Mouse (Mus musculus): ENCODE results near the gene Tnfaip6.
"Not testable (repeated sequence)": the region's sequence is repeated elsewhere in the genome, so short reads cannot be mapped to it uniquely, and the experiment has no call there.

Tnfaip6 gene

DNA sequence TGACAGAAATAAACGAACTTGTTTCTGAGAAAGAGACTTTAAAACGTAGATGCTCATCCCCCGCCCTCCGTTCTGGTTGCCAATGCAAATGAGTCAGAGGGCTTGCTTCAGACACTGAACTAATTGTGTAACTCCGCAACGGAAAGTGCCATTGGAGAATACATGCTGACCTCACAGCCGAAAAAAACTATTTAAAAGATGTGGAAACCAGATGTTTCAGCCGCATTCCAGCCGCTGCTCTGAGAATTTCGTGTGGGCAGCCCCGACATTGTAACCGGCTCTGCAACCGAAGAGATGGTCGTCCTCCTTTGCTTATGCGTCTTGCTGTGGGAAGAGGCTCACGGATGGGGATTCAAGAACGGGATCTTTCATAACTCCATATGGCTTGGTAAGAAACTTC lies at the start of gene Tnfaip6:
Gene Tnfaip6 (plus strand): TSS at position 128 of the 400 bp plus-strand sequence.
- DNase-seq (ENCODE audit: extremely low read depth, insufficient read length, low spot score), result peak; percentile 52

DNA sequence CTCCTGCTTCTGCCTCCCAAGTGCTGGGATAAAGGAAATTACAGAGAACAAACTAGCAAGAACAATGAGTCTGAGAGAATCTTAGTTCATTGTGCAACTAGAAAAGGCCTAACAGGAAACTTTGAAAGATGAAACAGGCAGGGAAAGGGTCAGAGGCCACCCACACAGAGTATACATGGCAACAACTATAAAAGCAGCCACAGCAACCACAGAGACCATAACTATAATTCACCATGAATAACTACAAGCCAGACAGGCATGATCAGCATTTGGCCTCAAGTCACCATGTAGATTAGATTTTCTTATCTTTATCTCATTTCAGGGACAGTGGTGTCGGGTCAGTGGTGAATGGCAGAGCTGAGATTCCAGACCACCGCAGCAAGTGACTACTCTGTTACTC lies 48.2 kb upstream of the Tnfaip6 start:
- DNase-seq (ENCODE audit: extremely low read depth, insufficient read length, low spot score), result no peak

DNA sequence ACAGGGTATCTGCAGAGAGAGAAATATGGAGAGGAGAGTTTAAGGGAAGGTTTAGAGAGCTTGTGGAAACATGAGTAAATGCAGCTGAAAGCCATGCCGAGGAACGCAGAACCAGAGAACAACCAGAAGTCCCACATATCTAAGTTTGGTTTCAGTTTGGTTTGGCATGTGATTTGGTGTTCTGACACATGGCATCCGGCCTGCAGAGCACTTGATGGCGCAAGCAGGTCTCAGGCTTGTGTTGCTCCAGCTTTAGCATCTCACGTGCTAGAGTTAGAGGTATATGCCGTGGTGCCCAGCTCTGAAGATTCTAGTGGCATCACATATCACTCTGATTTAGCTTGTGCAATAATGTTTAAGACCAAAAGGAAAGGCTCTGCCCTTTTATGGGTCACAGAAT lies 46.4 kb upstream of the Tnfaip6 start:
- DNase-seq (ENCODE audit: extremely low read depth, insufficient read length, low spot score), result no peak

DNA sequence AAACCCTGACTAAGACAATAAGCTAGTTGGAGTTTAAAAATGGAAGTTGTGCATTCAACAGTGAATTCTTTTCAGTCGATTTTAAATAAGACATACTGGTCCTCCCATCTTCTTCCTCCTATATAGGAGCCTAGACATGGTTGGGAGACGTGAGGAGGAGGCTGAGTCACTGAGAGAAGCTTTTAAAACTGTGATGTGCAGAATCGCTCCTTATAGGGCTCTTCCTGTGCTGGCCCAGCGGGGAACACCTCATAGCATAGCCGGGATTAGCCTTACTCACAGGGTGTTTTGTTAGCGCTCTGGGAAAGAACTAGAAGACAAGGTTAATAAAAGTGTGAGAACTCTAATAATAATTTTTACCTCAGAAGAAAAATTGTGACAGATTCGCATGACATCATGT lies 37.8 kb upstream of the Tnfaip6 start:
- no peak for DNase-seq (ENCODE audit: extremely low read depth, insufficient read length, low spot score)

GRCm38 (mm10) chr2:52001521-52001920 lies 36.3 kb upstream of the Tnfaip6 start:
- DNase-seq (ENCODE audit: extremely low read depth, insufficient read length, low spot score), result no peak

GRCm38 (mm10) chr2:52002299-52002698 lies 35.5 kb upstream of the Tnfaip6 start:
- not testable (repeated sequence) for DNase-seq (ENCODE audit: extremely low read depth, insufficient read length, low spot score)

GRCm38 (mm10) chr2:52006380-52006779 lies 31.4 kb upstream of the Tnfaip6 start:
- DNase-seq (ENCODE audit: extremely low read depth, insufficient read length, low spot score), result peak; percentile 15

DNA sequence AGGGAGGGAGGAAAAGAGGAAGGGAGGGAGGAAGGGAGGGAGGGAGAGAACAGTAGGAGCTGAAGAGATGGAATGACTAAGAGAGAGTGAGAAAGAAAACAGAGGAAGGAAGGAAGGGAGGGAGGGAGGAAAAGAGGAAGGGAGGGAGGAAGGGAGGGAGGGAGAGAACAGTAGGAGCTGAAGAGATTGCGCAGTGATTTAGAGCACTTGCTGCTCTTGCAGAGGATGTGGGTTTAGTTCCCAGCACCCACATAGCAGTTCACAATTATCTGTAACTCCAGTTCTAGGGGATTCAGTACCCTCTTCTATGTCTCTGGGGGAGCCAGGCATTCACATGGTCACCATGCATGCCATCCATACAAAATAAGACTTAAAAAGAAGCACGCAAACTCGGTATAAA lies 26.0 kb upstream of the Tnfaip6 start:
- DNase-seq (ENCODE audit: extremely low read depth, insufficient read length, low spot score), result not testable (repeated sequence)

DNA sequence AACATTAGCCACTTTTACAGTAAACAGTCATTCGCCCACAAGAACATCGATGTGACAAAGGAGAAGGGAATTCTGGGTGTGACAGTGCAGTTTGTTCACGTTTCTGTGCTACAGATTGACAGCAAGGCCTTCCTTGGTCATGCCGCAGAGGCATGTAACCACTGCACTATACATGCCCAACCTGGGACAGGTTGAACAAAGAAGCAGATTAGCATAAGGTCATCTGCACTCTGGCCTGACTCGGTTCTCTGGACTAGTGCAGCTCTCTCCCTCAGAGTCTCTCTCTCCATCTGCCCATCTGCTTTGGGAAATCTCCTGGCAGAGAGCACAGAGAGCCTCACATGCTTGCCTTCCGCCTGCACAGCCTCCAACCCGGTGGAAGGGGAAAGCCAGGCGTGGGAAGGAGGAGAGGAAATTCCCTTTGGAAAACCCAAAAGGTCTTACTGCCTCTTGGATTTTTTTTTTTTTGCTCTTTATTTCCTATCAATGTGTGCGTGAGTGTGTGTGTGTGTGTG lies 24.4 kb upstream of the Tnfaip6 start:
- DNase-seq (ENCODE audit: extremely low read depth, insufficient read length, low spot score), result no peak

DNA sequence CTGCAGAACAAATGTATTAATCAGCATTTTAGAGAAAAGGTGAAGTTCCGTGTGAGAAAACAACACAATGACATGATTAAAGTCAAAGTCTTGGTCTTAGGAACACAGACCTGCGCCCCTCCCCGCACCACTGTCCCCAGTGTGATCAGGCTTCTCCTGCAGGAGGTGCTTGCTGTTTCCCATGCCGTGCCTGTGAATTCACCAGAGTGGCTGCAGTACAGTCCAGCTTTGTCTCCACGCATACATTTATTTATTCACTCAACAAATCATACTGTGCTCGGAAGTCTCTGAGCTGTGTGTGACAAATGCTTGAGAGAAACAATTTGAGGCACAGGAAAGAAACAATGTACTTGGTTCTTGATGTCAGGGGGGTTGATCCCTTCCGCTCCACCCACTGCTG lies 21.4 kb upstream of the Tnfaip6 start:
- DNase-seq (ENCODE audit: extremely low read depth, insufficient read length, low spot score), result no peak

DNA sequence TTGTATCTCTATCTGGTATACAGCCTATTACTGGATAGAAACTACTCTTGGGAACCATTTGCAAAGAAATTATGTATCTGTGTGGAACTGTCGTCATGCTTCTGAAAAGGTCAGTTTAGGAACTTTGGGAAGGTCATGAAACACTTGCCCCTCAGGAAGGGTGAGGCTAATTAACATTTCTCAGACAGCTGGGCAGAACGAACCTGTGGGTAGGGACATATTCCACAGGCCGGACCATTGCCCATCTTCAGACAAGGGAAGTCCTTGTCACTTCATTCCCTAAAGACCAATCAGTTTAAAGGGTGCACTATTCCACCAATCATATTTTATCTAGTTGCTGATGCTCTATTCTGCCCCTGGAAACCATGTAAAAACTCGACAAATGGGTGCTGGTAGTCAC lies 10.7 kb upstream of the Tnfaip6 start:
- DNase-seq (ENCODE audit: extremely low read depth, insufficient read length, low spot score), result no peak

GRCm38 (mm10) chr2:52029426-52029825 lies 8.4 kb upstream of the Tnfaip6 start:
- DNase-seq (ENCODE audit: extremely low read depth, insufficient read length, low spot score), result no peak

- peak; percentile 30 for DNase-seq (ENCODE audit: extremely low read depth, insufficient read length, low spot score)
These were observed 6.3 kb upstream of the Tnfaip6 start for GRCm38 (mm10) chr2:52031491-52031890.

GRCm38 (mm10) chr2:52034601-52035000 lies 3.2 kb upstream of the Tnfaip6 start:
- DNase-seq (ENCODE audit: extremely low read depth, insufficient read length, low spot score), result no peak

- no peak for DNase-seq (ENCODE audit: extremely low read depth, insufficient read length, low spot score)
These were observed 2.7 kb upstream of the Tnfaip6 start for GRCm38 (mm10) chr2:52035144-52035543.

DNA sequence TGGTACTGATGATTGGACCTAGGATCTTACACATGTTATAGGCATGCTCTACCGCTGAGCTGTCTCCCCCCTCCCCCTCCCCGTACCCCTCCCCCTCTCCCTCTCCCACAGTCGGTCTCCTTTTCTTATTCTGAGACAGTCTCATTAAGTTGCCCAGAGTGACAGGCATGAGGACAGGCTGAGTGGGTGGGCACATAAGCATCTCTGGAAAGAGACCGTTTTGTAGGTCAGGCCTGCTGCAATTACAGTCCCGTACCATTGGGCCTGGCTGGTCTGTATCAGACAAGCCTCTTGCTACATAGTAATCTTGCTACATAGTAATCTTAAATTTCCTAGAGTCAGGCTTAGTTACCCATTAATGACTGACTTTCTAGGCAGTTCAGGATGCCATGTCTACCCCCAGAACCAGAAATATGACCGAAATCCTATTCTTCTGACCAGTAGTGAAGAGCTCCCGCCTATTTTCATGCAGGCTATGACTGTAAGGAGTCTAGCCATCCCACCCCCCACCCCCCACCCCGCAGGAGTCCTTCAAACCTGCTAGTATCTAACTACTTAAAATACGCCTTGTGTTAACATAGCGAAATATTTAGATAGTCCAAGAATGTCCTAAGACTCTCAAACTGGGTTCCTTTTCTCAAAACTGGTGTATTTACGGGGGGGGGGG lies 747 bp upstream of the Tnfaip6 start:
- no peak for DNase-seq (ENCODE audit: extremely low read depth, insufficient read length, low spot score)

GRCm38 (mm10) chr2:52038558-52038957 lies 749 bp downstream of the Tnfaip6 start:
- no peak for DNase-seq (ENCODE audit: extremely low read depth, insufficient read length, low spot score)

GRCm38 (mm10) chr2:52039083-52039801 lies 1.4 kb downstream of the Tnfaip6 start:
- DNase-seq (ENCODE audit: extremely low read depth, insufficient read length, low spot score), result no peak

DNA sequence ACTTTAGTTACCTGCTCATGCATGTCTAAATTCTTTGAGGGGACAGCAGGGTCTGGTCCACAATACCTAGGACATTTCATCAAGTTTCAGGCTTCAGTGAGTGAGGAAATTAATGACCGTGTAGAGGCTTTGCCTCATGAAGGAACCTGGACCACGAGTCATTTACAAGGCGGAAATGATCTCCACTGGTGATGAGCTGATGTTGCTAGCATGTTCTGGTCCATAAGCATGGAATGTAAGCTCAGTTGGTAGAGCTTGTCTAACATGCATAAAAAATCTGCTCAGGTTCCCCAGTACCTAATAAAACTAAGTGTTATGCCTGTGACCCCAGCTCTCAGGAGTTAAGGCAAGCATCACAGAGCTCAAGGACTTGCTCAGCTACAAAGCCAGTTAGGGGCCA lies 4.3 kb downstream of the Tnfaip6 start:
- no peak for DNase-seq (ENCODE audit: extremely low read depth, insufficient read length, low spot score)

GRCm38 (mm10) chr2:52042714-52043113 lies 4.9 kb downstream of the Tnfaip6 start:
- DNase-seq (ENCODE audit: extremely low read depth, insufficient read length, low spot score), result no peak

GRCm38 (mm10) chr2:52043485-52043884 lies 5.7 kb downstream of the Tnfaip6 start:
- DNase-seq (ENCODE audit: extremely low read depth, insufficient read length, low spot score), result no peak

GRCm38 (mm10) chr2:52046032-52046431 lies 8.2 kb downstream of the Tnfaip6 start:
- no peak for DNase-seq (ENCODE audit: extremely low read depth, insufficient read length, low spot score)

Measured in 3134 (cell line).